Mouse (Mus musculus) kidney, embryonic 16.5 days (tissue): Measurements from ENCODE around the gene B4galnt1. TPM values are rescaled to one million over a fixed set of nuclear protein-coding genes. Genes with fewer than 3 reads are reported as not detected.

Experiments
- ATAC-seq: fragments of 200-750 bp; cut with Nextera tagmentation; 2 replicates; pipeline ENCODE4 v1.8.0; 2017; ENCODE audit warnings: moderate TSS enrichment; ENCODE audit not compliant: low FRiP score, low TSS enrichment
- H3K27ac ChIP-seq: fragments of 300-500 bp; sonication (generic); 2 replicates; pipeline ENCODE4 v1.5.1; 2014; ENCODE audit warnings: low read length
- H3K27me3 ChIP-seq: fragments of 300-500 bp; sonication (generic); 2 replicates; pipeline ENCODE4 v1.6.1; 2014; ENCODE audit warnings: low read length, control low read depth, mixed read lengths; ENCODE audit not compliant: insufficient read depth
- H3K36me3 ChIP-seq: fragments of 300-500 bp; sonication (generic); 2 replicates; pipeline ENCODE4 v1.6.1; 2014; ENCODE audit warnings: low read length, control low read depth, mixed read lengths; ENCODE audit not compliant: insufficient read depth
- H3K4me1 ChIP-seq: fragments of 300-500 bp; sonication (generic); 2 replicates; pipeline ENCODE4 v1.6.1; 2014; ENCODE audit warnings: low read length, control low read depth, mixed read lengths; ENCODE audit not compliant: insufficient read depth
- H3K4me2 ChIP-seq: fragments of 300-500 bp; sonication (generic); replicated peaks from 2 replicates; pipeline ENCODE4 v1.6.1; 2014; ENCODE audit warnings: low read depth, low read length
- H3K4me3 ChIP-seq: fragments of 300-500 bp; sonication (generic); 2 replicates; pipeline ENCODE4 v1.5.1; 2014; ENCODE audit warnings: mild to moderate bottlenecking, low read length
- H3K9ac ChIP-seq: fragments of 300-500 bp; sonication (generic); replicated peaks from 2 replicates; pipeline ENCODE4 v1.6.1; 2014; ENCODE audit warnings: low read length
- H3K9me3 ChIP-seq: fragments of 300-500 bp; sonication (generic); 2 replicates; pipeline ENCODE4 v1.6.1; 2016; ENCODE audit warnings: low read length, control low read depth
- WGBS: fragments of 180-500 bp; shearing (Covaris S2); extraction: QIAGEN DNeasy Blood & Tissue Kit; methylation state at CpG from one replicate; pipeline ENCODE4 v1.1.7; 2014; 5-methylcytosine and 5-hydroxymethylcytosine counted together
- polyA plus RNA-seq: library from polyadenylated mRNA; unstranded; fragments of >200 nt; fragmentation: Nextera tagmentation; extraction: Ambion mirVana; gene quantifications from 2 replicates; pipeline ENCODE4 v1.2.1, GENCODE M21; 2015

The B4galnt1 gene
- polyA plus RNA-seq, 1 experiment from 2014 or later = 7.2 TPM

DNA sequence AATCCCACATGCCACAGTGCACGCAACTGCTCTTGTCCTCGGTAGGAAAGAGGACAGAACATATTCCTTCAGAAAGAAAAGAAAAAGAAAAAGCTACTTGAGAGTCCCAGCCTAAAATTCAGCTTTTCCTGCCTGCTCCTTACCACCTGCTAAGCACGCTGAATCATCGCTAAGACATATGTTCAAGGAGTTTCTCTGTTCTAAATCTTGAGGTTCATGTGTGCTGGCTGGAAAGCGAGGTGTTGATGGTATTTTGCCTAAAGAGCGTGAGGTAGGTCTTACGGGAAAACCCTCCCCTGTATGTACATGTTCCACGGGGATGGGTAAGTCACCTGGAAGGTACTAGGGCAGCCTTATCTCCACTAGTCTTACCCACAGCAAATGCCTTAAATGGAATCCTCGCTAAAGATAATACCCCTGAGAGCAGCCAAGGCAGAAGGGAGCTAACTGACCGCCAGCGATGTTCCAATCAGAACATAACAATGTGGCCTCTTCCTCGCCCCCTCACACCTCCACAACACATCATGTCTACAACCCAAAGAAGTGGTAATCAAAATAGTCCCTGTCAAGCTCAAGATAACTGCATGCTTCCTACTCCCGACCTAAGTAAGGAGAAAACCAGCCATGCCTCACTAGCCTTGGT, 45.0 kb downstream of the B4galnt1 start:
- no peak for ATAC-seq
- peaks cover 12% of the 10 kb centered on the region for H3K4me1 ChIP-seq
- H3K4me3 ChIP-seq = peak overlapping the region; percentile 77
- no peaks in the 10 kb centered on the region for H3K9me3 ChIP-seq
- peak overlapping the region; percentile 88 for H3K9ac ChIP-seq
- H3K27me3 ChIP-seq = no peaks in the 10 kb centered on the region
- 80% methylated on average over 13 of the region's 13 CpGs for WGBS
- H3K4me2 ChIP-seq = peak overlapping the region; percentile 87
- H3K27ac ChIP-seq = peak overlapping the region; percentile 93
- peaks cover 17% of the 10 kb centered on the region for H3K36me3 ChIP-seq

DNA sequence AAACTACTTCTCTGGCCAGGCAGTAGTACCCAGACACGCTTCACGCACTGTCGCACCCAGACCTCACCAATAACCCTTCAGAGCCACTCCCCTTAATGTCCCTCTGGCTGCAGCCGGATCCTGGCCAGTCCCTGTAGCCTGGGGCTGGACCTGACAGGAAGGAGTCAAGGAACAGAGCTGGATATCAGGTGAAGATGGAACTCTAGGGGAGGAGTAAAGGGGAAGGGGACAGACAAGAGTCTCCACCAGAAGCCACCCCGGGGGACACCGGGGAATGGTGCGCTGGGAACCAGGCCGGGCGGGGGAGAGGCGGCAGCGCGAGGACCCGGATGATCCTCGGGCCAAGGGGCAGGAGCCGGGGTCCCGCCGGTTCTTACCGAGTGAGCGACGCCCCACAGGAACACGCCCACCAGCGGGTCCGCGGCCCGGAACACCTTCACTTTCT, 46.0 kb downstream of the B4galnt1 start:
- WGBS = under 1% methylated on average over 24 of the region's 25 CpGs
- peak overlapping the region; percentile 87 for H3K4me2 ChIP-seq
- ATAC-seq = peak; percentile 93
- no peaks in the 10 kb centered on the region for H3K27me3 ChIP-seq
- H3K9ac ChIP-seq = peak overlapping the region; percentile 88
- peak overlapping the region; percentile 77 for H3K4me3 ChIP-seq
- no peaks in the 10 kb centered on the region for H3K9me3 ChIP-seq
- H3K27ac ChIP-seq = peak overlapping the region; percentile 93
- peaks cover 12% of the 10 kb centered on the region for H3K4me1 ChIP-seq
- H3K36me3 ChIP-seq = peaks cover 8% of the 10 kb centered on the region

DNA sequence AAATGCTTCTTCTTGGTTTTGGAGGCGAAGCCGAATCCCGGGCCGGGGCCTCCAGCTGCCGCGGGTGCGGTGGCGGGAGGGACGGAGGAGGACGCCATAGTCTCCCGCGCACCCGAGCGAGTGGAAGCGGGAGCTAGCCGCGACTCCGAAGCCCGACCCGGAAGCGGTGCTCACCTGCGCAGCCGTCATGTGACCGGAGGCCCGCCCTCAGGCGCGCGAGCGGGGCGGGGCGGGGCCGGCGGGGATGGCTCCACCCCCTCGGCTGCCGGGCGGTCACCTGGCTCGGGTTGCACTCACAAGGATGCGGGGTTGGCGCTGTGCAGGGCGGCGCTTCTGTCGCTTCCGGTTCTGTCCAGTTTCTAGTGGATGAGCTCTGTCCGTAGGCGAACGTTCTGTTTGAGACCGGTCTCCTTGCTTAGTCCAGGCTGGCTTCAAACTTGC, 46.4 kb downstream of the B4galnt1 start, which contains the start of gene Pip4k2c:
TSS of gene Pip4k2c (minus strand) at position 172 of the 441 bp plus-strand sequence.
- Histone ChIP-seq H3K4me3 (peak within 1 kb of the TSS; percentile 77), H3K27ac (peak within 1 kb of the TSS; percentile 93), H3K4me1 (peaks cover 12% of the 10 kb centered on the region), H3K36me3 (peaks cover 7% of the 10 kb centered on the region), H3K9ac (peak within 1 kb of the TSS; percentile 88), H3K4me2 (peak within 1 kb of the TSS; percentile 87), H3K9me3 (no peaks in the 10 kb centered on the region), H3K27me3 (no peaks in the 10 kb centered on the region)
- ATAC-seq = peak; percentile 97
- under 1% methylated on average over 47 of the region's 47 CpGs for WGBS

DNA sequence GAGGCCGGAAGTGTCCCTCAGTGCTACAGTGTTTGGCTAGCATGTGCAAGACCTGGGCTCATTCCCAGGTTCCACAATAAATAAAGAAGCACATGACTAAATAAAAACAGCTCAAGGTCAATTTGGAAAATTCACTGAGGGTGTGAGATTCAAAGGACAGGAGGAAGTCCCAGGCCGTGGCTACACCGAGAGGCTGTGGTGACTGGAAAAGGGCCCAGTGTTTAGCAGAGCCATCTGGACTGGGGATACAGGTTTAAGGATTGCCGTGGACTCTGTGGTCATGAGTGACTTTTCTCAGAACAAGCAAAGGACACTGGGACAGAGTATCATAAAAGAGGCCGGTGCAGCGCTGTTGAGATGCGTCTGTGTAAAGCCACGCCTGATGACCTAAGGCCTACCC, 48.2 kb downstream of the B4galnt1 start:
- no peak overlapping the region for H3K27ac ChIP-seq
- no peak overlapping the region for H3K9ac ChIP-seq
- H3K4me1 ChIP-seq = peaks cover 12% of the 10 kb centered on the region
- no peaks in the 10 kb centered on the region for H3K27me3 ChIP-seq
- H3K9me3 ChIP-seq = no peaks in the 10 kb centered on the region
- peaks cover 5% of the 10 kb centered on the region for H3K36me3 ChIP-seq
- 83% methylated on average over 8 of the region's 8 CpGs for WGBS
- ATAC-seq = no peak
- no peak overlapping the region for H3K4me2 ChIP-seq
- H3K4me3 ChIP-seq = no peak overlapping the region

DNA sequence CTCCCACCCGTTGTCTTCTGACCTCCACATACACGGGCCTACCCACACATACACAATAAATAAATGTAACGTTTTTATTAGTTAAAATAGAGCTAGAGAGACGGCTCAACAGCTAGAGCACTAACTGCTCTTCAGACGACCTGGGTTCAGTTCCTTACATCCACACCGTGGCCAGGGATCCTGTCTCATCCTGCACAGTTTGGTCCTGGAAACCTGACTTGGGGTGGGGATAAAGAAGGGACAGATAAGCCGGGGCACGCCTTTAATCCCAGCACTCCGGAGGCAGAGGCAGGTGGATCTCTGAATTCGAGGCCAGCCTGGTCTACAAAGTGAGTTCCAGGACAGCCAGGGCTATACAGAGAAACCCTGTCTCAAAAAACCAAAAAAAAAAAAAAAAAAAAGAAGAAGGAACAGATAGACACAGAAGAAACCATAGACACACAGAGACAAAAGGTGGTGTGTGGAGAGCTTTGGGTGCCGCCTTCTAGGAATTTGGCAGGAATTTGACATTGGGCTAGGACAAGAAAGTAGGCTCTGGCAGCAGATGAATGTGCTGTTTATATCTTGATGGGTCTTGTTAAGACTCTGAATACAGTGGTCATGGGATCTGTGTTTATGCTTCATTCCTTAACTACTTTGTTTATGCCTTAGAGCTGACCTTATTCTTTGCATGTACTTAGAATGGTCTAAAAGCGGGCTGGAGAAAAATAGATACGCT, 48.8 kb downstream of the B4galnt1 start:
- Histone ChIP-seq H3K36me3 (no peaks in the 10 kb centered on the region), H3K27me3 (no peaks in the 10 kb centered on the region), H3K4me2 (no peak overlapping the region), H3K4me1 (peaks cover 12% of the 10 kb centered on the region), H3K27ac (no peak overlapping the region), H3K9me3 (no peaks in the 10 kb centered on the region), H3K4me3 (no peak overlapping the region), H3K9ac (no peak overlapping the region)
- WGBS = 71% methylated on average over 13 of the region's 13 CpGs
- no peak for ATAC-seq

DNA sequence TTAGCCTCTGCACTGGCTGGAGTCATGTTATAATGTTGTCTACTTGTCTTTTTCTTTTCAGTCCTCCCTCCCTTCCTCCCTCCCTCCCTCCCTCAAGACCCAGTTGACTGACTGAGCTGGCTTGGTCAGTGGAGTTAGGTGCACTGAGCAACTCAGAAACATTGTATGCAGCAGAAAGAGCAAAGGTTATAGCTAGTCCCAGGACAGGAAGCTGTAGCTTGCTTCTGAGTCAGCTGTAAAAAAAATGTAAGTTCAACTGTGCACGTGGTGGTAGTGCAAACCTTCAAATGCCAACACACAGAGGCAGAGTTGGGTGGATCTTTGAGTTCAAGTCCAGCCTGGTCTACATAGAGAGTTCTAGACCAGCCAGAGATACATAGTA, 49.4 kb downstream of the B4galnt1 start:
- H3K36me3 ChIP-seq = no peaks in the 10 kb centered on the region
- H3K9ac ChIP-seq = no peak overlapping the region
- no peak overlapping the region for H3K27ac ChIP-seq
- whole genome bisulfite sequencing = 40% methylated on average over 1 of the region's 1 CpGs
- no peak overlapping the region for H3K4me2 ChIP-seq
- no peaks in the 10 kb centered on the region for H3K9me3 ChIP-seq
- no peak for ATAC-seq
- H3K27me3 ChIP-seq = no peaks in the 10 kb centered on the region
- H3K4me1 ChIP-seq = peaks cover 12% of the 10 kb centered on the region
- no peak overlapping the region for H3K4me3 ChIP-seq

DNA sequence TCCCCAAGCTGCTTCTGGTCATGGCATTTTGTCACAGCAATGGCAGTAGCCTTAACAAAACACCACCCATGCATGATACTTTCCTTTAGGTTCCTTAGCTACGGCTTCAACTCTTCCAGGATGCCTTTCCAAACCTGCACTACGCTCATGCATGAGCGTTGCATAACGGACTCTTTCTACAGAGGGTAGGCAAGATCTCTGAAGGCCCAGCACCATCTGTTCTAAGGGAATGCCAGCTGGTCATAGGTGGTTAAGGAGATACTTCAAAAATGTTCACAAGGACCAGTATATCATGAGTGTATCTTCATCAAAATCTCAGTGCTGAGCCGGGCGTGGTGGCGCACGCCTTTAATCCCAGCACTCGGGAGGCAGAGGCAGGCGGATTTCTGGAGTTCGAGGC, 51.4 kb downstream of the B4galnt1 start:
- no peak overlapping the region for H3K4me2 ChIP-seq
- no peak overlapping the region for H3K27ac ChIP-seq
- H3K4me1 ChIP-seq = no peaks in the 10 kb centered on the region
- H3K27me3 ChIP-seq = no peaks in the 10 kb centered on the region
- ATAC-seq = no peak
- 95% methylated on average over 11 of the region's 11 CpGs for WGBS
- H3K4me3 ChIP-seq = no peak overlapping the region
- 0 out of 2 replicates have a peak, but pooled peaks cover 4% of the 10 kb centered on the region for H3K9me3 ChIP-seq
- no peak overlapping the region for H3K9ac ChIP-seq
- no peaks in the 10 kb centered on the region for H3K36me3 ChIP-seq

DNA sequence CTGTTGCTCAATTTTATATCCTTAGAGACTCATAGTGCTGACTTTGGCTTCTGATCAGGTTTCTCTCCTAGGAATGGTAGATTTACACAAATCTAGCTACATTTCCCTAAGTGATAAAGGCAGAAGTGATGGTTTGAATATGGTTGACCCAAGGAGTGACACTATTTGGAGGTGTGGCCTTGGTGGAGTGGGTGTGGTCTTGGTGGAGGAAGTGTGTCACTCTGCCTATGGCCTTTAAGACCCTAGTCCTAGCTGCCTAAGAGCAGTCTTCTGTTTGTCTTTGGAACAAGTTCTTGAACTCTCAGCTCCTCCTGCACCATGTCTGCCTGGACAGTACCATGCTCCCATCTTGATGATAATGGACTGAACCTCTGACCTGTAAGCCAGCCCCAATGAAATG, 52.2 kb downstream of the B4galnt1 start:
- Histone ChIP-seq H3K36me3 (no peaks in the 10 kb centered on the region), H3K27ac (no peak overlapping the region), H3K9ac (no peak overlapping the region), H3K27me3 (no peaks in the 10 kb centered on the region), H3K9me3 (0 out of 2 replicates have a peak, but pooled peaks cover 4% of the 10 kb centered on the region), H3K4me3 (no peak overlapping the region), H3K4me2 (no peak overlapping the region), H3K4me1 (no peaks in the 10 kb centered on the region)
- ATAC-seq = no peak

DNA sequence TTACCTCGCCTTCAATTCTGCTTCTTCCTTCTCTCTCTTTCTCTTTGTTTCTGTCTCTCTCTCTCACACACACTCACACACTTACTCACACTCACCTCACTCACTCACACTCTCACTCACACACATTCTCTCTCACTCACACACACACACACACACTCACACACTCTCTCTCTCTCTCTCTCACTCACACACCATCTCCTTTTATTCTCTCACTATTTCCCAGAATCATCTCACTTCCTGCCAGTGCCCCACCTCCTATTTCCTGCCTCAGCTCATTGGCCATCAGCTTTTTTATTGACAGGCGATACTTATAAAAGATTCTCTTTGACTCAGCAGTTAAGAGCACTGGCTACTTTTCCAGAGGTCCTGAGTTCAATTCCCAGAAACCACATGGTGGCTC, 53.3 kb downstream of the B4galnt1 start:
- Histone ChIP-seq H3K9ac (no peak overlapping the region), H3K36me3 (no peaks in the 10 kb centered on the region), H3K4me1 (no peaks in the 10 kb centered on the region), H3K4me3 (no peak overlapping the region), H3K9me3 (0 out of 2 replicates have a peak, but pooled peaks cover 4% of the 10 kb centered on the region), H3K4me2 (no peak overlapping the region), H3K27me3 (no peaks in the 10 kb centered on the region), H3K27ac (no peak overlapping the region)
- 91% methylated on average over 2 of the region's 2 CpGs for WGBS
- ATAC-seq = no peak
